10 mouse cellular contexts compared by ENCODE assay signal in genomic region chr4:106841303-106841702, GRCm38 (mm10). TPM values are rescaled to one million over a fixed set of nuclear protein-coding genes. Genes with fewer than 3 reads are reported as not detected.
DNase-seq lines count a peak whose midpoint lies in the region; ATAC-seq lines count a peak whose summit lies in the region.
"Had no signal": no experiment of that assay in that cellular context is flagged by ENCODE, and none has a peak within 500 bp of the region (broad histone marks: within the 10 kb centered on the region; RNA-seq: fewer than 3 reads in every experiment).

No protein-coding gene starts in this region.

- H3K4me3 ChIP-seq in limb, embryonic 12.5 days (replicated peaks): no peak overlapping the region

- WGBS in limb, embryonic 12.5 days: 10% methylated on average over 7 of the region's 7 CpGs

- ATAC-seq in limb, embryonic 12.5 days (ENCODE audit: insufficient number of reproducible peaks, insufficient read depth, low FRiP score, low TSS enrichment, low read depth): no peak

- H3K9ac ChIP-seq in limb, embryonic 12.5 days (replicated peaks): no peak overlapping the region

- peak overlapping the region; percentile 99 for H3K27ac ChIP-seq in limb, embryonic 12.5 days

- no peaks in the 10 kb centered on the region for H3K9me3 ChIP-seq in limb, embryonic 12.5 days

- peak; percentile 40 for DNase-seq in cerebellum, adult 9-11 months
- no peak for DNase-seq in cerebellum, postnatal 14 days
- peak; percentile 49 for DNase-seq in lung, postnatal 10 days
- DNase-seq in lung, postnatal 25 days (ENCODE audit: low spot score): no peak
- DNase-seq in thymus, postnatal 25 days: peak; percentile 46
- DNase-seq in adrenal gland, postnatal 10 days: no peak
- no peak for DNase-seq in layer of hippocampus, adult 11-12 months (ENCODE audit: low spot score)
- DNase-seq: kidney, adult 2 months; right cerebral cortex, postnatal 4 days had no signal

- no peaks in the 10 kb centered on the region for H3K27me3 ChIP-seq in limb, embryonic 12.5 days

- peak overlapping the region; percentile 96 for H3K4me2 ChIP-seq in limb, embryonic 12.5 days

- no peaks in the 10 kb centered on the region for H3K36me3 ChIP-seq in limb, embryonic 12.5 days

- peaks cover 70% of the 10 kb centered on the region for H3K4me1 ChIP-seq in limb, embryonic 12.5 days (replicated peaks)

RNA-seq across cellular contexts. Expression of gene Acot11, which starts 36.5 kb away (rescaled TPM):
- 4.6 and 6.8 TPM in 2 replicates for polyA plus RNA-seq in limb, embryonic 12.5 days (2016; fragmentation: Nextera tagmentation; extraction: Ambion mirVana)
- 10 to 100 TPM; 35.1 to 37.9 TPM for total RNA-seq in adrenal gland, postnatal 10 days (2021)

Comparison
In these comparisons a context has a peak if more than half of its experiments do, and no peak if none do; other contexts are left out.
1. DNase-seq: peak in cerebellum, adult 9-11 months (single experiment), lung, postnatal 10 days (single experiment) and thymus, postnatal 25 days (single experiment); none in cerebellum, postnatal 14 days (0 of 2), lung, postnatal 25 days (single experiment), adrenal gland, postnatal 10 days (single experiment) and layer of hippocampus, adult 11-12 months (single experiment).